Mouse (Mus musculus): ENCODE data around the gene Cfc1.

Cfc1 gene

DNA sequence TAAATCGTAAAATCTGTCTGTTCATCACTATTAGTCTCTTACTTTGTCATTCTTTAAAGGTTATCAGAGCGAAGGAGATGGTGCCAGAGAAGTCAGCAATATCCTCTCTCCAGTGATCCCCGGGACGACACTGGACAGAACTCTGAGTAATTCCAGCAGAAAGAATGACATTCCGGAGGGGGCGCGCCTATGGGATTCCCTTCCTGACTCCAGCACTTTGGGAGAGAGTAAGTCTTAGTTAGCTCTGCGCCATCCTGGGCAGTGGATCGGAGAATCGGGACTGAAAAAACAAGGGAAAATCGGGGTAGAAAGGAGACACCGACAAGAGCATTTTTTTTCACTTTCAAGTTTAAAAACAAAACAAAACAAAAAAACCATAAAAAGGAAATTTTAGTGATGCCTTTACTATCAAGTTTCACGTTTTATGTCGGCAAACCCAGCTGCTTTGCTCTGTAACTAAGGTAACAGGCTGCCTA is 881 bp downstream of the Cfc1 start:
- no peak for TF ChIP-seq GATA4 (IDR thresholded peaks at IDR 0.05; ENCODE audit: insufficient replicate concordance, low read length)

DNA sequence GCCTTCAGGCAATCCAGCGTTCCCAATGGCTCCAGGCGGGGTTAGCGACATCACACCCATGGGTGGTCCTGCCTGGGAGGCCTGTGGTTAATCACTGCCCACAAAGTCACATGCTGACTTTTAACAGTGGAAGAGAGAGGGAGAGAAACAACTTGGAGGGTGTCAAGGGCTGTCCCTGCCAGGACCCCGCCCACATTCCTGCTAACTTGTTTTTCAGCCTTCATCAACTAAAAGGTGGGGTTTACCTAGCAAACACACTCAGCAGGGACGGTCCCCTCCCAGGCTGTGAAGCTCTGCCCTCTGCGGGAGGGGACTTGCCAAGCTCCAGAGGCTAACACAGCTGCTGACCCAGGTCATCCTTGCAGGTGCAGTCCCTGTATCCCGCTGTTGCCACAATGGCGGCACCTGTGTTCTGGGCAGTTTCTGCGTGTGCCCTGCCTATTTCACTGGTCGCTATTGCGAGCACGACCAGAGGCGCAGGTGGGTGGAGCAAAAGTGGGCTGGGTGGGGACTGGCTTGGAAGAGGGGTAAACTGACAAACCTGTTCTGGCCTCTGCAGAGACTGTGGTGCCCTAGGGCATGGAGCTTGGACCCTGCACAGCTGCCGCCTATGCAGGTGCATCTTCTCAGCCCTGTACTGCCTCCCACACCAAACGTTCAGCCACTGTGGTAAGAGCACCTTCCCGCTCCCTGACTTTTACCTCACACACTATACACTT is 1.5 kb downstream of the Cfc1 start:
- TF ChIP-seq GATA4 (IDR thresholded peaks at IDR 0.05; ENCODE audit: insufficient replicate concordance, low read length), result no peak

DNA sequence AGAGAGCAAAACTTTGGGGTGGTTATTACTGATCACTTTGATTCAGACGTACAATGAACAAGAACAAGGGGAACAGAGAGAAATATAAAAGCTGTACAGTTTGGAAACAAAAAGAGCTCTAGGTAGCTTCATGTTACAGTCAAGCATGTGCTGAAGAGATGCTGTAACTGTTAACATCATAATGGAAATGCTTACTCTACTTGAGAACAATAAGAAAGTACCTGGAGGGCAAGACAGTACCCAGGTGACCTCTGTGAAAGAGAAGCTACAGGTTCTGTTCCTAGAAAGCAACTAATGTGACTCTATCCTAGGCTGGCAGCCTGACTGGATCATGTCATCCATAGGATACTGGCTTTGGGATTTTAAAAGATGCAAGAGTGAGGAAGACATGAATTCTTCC is 11.6 kb downstream of the Cfc1 start:
- no peak for TF ChIP-seq GATA4 (IDR thresholded peaks at IDR 0.05; ENCODE audit: insufficient replicate concordance, low read length)

DNA sequence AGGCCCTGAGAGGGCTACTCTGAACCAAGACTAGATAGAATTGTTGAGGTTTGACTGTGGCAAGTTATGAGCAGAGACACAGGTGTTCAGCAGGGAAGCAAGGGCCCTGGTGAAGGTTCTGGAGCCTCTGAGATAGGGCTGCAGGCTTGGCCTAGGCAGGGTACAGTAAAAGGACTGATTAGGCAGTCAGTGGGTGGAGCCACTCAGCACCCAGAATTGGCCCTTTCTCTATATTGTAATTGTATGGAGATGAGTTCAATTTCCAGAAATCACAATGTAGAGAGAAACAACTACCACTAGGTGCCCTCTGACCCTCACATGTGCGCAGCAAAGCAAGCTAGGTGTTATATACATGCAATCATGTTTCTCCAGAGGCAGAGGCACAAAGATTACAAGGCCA is 18.2 kb downstream of the Cfc1 start:
- no peak for TF ChIP-seq GATA4 (IDR thresholded peaks at IDR 0.05; ENCODE audit: insufficient replicate concordance, low read length)

DNA sequence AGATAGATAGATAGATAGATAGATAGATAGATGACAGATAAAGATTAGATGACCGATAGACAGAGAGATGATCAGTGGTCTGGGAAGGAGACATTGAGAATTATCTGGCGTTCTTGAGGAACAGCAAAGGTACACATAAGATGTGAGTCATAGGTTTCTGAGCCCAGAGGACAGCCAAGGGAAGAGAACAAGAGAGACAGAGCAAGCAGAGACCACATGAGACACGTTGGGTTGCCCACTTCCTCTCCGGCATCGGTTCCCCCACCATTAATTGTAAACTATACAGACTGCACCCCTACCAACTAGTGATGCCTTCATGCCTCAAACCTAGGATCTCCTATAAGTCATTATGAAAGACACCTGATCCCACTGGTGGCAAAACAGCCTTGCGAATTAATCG is 18.8 kb downstream of the Cfc1 start:
- TF ChIP-seq GATA4 (IDR thresholded peaks at IDR 0.05; ENCODE audit: insufficient replicate concordance, low read length), result no peak

DNA sequence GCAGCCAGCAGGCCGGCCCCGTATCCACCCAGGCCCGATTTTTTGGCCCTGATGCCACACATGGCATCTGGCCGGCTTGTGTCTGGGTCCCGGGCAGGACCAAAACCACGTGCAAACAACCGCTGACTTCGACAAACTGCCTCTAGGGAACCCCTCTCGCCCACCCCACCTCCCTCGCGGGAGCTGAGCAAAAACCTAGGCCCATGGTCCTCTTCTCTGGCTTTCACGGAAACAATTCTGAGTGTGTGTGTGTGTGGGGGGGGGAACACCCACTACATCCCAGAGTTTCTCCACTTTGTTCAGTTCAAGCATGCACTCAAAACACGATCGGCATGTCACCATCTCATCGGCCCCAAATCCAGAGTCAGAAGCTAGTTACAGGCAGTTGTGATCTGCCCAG is 25.4 kb downstream of the Cfc1 start, which contains the start of gene Prss40:
Gene Prss40 (minus strand): TSS at position 101 of the 400 bp plus-strand sequence.
- no peak for TF ChIP-seq GATA4 (IDR thresholded peaks at IDR 0.05; ENCODE audit: insufficient replicate concordance, low read length)

DNA sequence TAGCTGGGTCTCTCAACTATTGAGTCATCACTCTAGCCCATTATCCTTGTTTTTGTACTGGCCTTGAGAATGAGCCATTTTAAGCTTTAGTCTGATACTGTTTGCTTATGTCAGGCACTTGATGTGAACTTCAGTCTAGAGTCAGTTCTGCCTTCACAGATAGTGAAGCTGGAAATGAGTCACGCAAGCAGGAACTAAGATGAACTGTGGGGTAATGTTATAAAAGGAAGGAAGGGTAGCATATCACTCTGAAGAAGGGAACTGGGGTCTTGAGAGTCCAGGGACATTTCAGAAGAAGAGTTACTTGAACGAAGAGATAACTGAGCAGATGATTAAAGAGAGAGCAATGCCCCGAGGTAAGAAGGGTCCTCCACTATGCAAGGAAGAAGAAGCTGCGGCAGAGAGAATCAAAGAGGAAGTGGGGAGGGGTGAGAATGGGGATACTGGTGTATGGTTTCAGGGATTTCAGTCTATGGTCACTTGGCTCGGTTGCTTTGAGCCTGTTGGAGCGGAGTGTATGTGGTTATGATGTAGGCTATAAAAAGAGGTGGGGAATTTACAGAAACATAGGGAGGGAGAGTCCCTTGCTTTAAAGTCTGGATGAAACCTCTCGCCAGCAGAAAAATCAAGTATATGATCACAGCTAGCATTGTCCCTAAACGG is 29.1 kb downstream of the Cfc1 start:
- no peak for TF ChIP-seq GATA4 (IDR thresholded peaks at IDR 0.05; ENCODE audit: insufficient replicate concordance, low read length)

DNA sequence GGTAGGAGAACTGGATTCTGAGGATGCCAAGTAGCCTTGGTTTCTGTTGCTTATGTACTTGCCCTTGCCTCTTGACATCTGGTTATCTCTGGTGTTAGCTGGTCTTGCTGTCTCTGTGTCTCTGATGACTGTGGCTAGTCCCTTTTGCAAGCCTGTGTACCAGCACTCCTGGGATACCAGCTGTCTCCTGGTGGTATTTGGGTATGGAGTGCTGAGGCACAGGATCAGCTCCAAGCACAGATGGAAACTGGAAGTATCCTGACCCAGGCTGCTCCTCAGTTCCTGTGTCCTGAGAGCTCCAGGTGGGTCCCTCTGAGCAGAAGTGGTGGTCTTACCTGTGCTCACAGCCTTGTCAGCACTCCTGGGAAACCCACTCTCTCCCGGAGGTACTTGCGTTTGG is 32.7 kb downstream of the Cfc1 start:
- TF ChIP-seq GATA4 (IDR thresholded peaks at IDR 0.05; ENCODE audit: insufficient replicate concordance, low read length), result no peak

DNA sequence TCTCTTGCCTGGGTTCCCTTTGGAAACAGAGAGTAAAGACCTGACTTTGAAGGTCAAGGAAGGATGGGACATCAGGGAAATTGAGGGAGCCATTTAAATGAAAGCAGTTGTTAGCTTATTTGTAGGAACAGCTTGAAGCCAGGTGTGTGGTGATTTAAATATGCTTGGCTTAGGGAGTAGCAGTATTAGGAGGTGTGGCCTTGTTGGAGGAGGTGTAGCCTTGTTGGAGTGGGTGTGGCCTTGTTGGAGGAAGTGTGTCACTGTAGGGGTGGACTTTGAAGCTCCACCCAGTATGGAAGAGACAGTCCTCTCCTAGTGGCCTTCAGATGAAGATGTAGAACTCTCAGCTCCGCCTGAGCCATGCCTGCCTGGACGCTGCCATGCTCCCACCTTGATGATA is 34.4 kb downstream of the Cfc1 start:
- TF ChIP-seq GATA4 (IDR thresholded peaks at IDR 0.05; ENCODE audit: insufficient replicate concordance, low read length), result no peak

DNA sequence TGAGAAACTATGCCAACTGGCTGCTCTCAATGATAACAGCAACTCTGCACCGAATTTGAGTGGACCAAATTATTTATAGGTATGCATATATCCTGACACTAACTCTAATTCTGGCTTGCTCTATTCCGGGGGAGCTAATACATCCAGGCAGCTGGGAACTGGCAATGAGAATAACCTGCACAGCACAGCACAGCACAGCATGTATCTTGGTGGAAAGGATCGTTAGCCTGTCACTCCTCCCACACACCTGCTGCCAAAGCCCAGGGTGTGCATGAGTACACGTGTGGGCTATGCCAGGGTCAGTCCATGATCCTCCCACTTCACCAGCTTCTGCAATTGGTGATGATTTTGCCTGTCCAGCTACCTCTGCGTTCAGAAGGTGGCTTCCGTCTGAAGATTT is 36.0 kb downstream of the Cfc1 start:
- no peak for TF ChIP-seq GATA4 (IDR thresholded peaks at IDR 0.05; ENCODE audit: insufficient replicate concordance, low read length)

DNA sequence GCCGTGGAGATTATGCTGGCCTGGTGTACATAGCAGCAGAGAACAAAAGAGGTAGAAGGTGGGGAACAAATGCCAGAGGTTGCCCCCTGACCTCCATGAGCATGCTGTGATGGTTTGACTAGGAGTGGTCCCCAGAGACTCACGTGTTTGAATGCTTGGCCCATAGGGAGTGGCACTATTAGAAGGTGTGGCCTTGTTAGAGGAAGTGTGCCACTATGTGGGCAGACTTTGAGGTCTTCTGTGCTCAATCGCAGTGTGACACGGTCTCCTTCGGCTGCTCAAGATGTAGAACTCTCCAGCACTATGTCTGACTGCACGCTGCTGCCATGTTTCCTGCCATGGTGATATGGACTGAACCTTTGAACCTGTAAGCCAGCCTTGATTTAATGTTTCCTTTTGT is 37.8 kb downstream of the Cfc1 start:
- TF ChIP-seq GATA4 (IDR thresholded peaks at IDR 0.05; ENCODE audit: insufficient replicate concordance, low read length), result no peak

DNA sequence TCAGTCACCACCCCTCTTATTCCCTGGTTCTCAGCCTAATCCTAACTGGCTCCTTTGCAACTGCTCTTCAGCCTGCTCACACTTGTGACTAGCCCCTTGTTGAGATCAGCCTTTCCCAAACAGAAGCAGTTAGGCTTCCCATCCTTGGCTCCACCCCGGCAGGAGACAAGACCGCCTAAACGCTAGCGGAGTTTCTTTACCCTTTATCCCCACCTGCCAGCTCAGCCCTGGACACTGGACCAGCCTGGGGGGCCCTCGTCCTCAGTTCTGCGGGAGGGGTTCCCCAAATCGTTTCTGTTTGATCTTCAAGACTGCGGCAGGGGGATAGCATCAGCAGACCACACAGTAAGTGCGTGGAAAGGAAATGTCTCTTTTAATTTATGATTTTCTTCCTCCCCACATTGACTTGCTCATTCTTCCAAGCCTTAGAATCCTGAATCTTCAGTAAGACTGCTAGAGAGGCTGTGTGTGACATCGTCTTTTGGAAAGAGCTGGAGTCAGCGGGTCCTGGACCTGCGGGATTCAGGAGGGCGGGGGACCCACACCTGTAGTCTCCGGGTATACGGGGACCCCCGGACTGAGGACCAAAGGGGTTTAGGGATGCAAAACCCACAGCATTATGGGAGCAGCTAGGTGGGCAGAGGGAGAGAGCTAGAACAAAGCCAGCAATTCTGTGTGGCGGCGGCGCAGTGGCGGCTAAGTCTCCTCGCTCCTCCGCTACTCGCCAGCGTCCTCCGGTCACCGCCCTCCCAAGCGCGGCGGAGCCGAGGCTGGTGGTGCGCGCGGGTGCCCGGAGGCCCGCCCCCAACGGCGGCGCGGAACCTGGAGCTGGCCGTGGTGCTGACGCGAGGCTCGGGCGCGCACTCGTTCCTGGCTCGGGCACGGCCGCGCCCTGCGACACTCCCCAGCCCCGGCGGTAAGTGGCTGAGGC is 43.7 kb downstream of the Cfc1 start, which contains the start of gene Amer3:
Gene Amer3 (plus strand): TSS at position 807 of the 931 bp plus-strand sequence.
- TF ChIP-seq GATA4 (IDR thresholded peaks at IDR 0.05; ENCODE audit: insufficient replicate concordance, low read length), result no peak

DNA sequence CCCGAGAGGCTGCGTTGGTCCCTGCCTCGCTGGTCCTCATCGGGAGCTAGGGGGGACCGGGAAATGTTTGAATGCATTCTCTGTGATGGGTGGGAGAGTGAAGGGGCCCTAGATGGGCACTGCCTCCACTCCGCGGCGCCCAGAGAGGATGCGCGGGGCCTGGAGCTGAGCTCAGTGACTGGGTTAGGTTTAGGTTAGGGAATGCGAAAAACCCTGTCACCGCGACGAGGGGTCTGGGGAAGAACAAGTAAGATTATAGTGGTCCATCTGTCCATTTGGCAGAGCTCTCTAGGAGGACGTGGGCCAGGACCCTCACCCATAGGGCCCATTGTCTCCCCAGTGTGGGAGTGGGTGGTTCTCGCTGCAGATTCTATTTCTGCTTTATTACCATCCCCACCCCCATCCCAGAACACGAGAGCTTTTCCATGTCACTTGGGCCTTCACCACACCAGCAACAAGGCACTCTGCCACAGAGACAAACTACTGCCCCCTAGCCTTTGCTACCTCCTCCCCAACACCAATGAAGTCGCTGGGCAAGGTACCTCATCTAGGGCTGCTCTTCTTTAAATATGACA is 44.4 kb downstream of the Cfc1 start:
- no peak for TF ChIP-seq GATA4 (IDR thresholded peaks at IDR 0.05; ENCODE audit: insufficient replicate concordance, low read length)

DNA sequence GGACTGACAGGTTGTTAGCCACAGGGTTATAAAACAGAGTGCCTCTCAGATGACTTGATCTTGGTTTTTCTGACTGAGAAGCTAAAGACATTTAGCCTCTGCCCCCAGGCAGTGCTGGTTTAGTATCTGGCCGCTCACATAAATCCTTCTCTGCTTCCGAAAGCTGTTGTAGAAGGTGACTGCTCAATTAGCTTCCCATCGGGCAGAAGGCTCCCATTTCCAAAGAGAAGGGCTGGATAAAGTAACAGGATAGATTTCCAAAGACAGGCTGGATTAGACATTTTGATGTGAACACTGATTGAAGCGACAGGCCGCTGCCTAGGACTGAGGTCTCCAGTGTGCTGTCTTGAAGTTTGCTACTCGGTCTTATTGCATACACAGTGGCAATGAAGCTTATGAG is 46.8 kb downstream of the Cfc1 start:
- TF ChIP-seq GATA4 (IDR thresholded peaks at IDR 0.05; ENCODE audit: insufficient replicate concordance, low read length), result no peak

DNA sequence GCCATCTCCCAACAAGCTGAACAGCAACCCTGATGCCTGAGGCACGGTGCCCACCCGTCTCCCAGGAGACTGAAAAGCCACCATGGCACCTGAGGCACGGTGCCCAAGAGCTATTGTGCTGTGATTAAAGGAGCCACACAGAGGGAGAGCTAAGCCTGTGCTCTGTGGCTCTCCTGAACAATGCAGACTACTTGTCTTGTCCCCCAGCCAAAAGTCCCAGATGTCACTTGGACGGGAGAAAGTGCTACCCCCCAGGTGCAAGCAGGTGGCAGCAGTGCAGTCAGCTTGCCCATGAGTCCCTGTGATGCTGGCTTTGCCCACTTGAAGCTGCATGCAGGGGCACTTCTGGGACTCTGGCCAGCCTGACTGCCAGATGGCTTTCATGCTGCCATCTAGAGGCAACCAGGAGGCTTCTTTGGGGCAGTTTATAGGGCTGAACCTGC is 48.4 kb downstream of the Cfc1 start:
- no peak for TF ChIP-seq GATA4 (IDR thresholded peaks at IDR 0.05; ENCODE audit: insufficient replicate concordance, low read length)

All from liver, adult (tissue).